Mouse (Mus musculus): Measurements from ENCODE around the gene Tmem54. TPM values are rescaled to one million over a fixed set of nuclear protein-coding genes. Genes with fewer than 3 reads are reported as not detected.

Tmem54 gene
- polyA plus RNA-seq, 1 experiment from 2014 or later = 8.5 TPM

- H3K9me3 ChIP-seq (ENCODE audit: control insufficient read depth, low read length) = no peaks in the 10 kb centered on the region
- H3K4me3 ChIP-seq (ENCODE audit: low read length) = no peak overlapping the region
- 88% methylated on average over 1 of the region's 1 CpGs for WGBS
- no peaks in the 10 kb centered on the region for H3K4me1 ChIP-seq (ENCODE audit: control insufficient read depth, insufficient read depth, low read length)
- H3K27me3 ChIP-seq (ENCODE audit: control insufficient read depth, insufficient read depth, low read length) = no peaks in the 10 kb centered on the region
- no peak for ATAC-seq (ENCODE audit: low FRiP score, low TSS enrichment)
- H3K36me3 ChIP-seq (ENCODE audit: control insufficient read depth, insufficient read depth, low read length) = peaks cover 55% of the 10 kb centered on the region
- H3K4me2 ChIP-seq (replicated peaks; ENCODE audit: low read depth, low read length) = no peak overlapping the region
- no peak overlapping the region for H3K9ac ChIP-seq (ENCODE audit: low read depth, low read length)
- H3K27ac ChIP-seq (ENCODE audit: low read depth, low read length) = no peak overlapping the region
These were observed 44.0 kb downstream of the Tmem54 start for GRCm38 (mm10) chr4:129149321-129149720.

- no peak overlapping the region for H3K9ac ChIP-seq (ENCODE audit: low read depth, low read length)
- no peaks in the 10 kb centered on the region for H3K9me3 ChIP-seq (ENCODE audit: control insufficient read depth, low read length)
- WGBS = 86% methylated on average over 4 of the region's 4 CpGs
- H3K27ac ChIP-seq (ENCODE audit: low read depth, low read length) = no peak overlapping the region; the same call in 1 of the 2 replicates
- H3K27me3 ChIP-seq (ENCODE audit: control insufficient read depth, insufficient read depth, low read length) = no peaks in the 10 kb centered on the region
- no peaks in the 10 kb centered on the region for H3K4me1 ChIP-seq (ENCODE audit: control insufficient read depth, insufficient read depth, low read length)
- peaks cover 73% of the 10 kb centered on the region for H3K36me3 ChIP-seq (ENCODE audit: control insufficient read depth, insufficient read depth, low read length)
- H3K4me3 ChIP-seq (ENCODE audit: low read length) = no peak overlapping the region
- H3K4me2 ChIP-seq (replicated peaks; ENCODE audit: low read depth, low read length) = no peak overlapping the region
- no peak for ATAC-seq (ENCODE audit: low FRiP score, low TSS enrichment)
These were observed 46.0 kb downstream of the Tmem54 start for GRCm38 (mm10) chr4:129151276-129151811.

GRCm38 (mm10) chr4:129157541-129157940, 52.2 kb downstream of the Tmem54 start:
- Histone ChIP-seq H3K27me3 (ENCODE audit: control insufficient read depth, insufficient read depth, low read length) (no peaks in the 10 kb centered on the region), H3K4me2 (replicated peaks; ENCODE audit: low read depth, low read length) (no peak overlapping the region), H3K9me3 (ENCODE audit: control insufficient read depth, low read length) (no peaks in the 10 kb centered on the region), H3K9ac (ENCODE audit: low read depth, low read length) (no peak overlapping the region), H3K27ac (ENCODE audit: low read depth, low read length) (no peak overlapping the region), H3K36me3 (ENCODE audit: control insufficient read depth, insufficient read depth, low read length) (peaks cover 59% of the 10 kb centered on the region), H3K4me3 (ENCODE audit: low read length) (no peak overlapping the region), H3K4me1 (ENCODE audit: control insufficient read depth, insufficient read depth, low read length) (no peaks in the 10 kb centered on the region)
- ATAC-seq (ENCODE audit: low FRiP score, low TSS enrichment) = no peak
- 89% methylated on average over 5 of the region's 5 CpGs for WGBS

GRCm38 (mm10) chr4:129158549-129158948, 53.2 kb downstream of the Tmem54 start:
- H3K9ac ChIP-seq (ENCODE audit: low read depth, low read length) = no peak overlapping the region
- no peak overlapping the region for H3K4me2 ChIP-seq (replicated peaks; ENCODE audit: low read depth, low read length)
- no peak overlapping the region for H3K27ac ChIP-seq (ENCODE audit: low read depth, low read length)
- H3K4me3 ChIP-seq (ENCODE audit: low read length) = no peak overlapping the region
- H3K4me1 ChIP-seq (ENCODE audit: control insufficient read depth, insufficient read depth, low read length) = no peaks in the 10 kb centered on the region
- no peaks in the 10 kb centered on the region for H3K9me3 ChIP-seq (ENCODE audit: control insufficient read depth, low read length)
- ATAC-seq (ENCODE audit: low FRiP score, low TSS enrichment) = no peak
- 72% methylated on average over 3 of the region's 3 CpGs for whole genome bisulfite sequencing
- H3K36me3 ChIP-seq (ENCODE audit: control insufficient read depth, insufficient read depth, low read length) = peaks cover 53% of the 10 kb centered on the region
- no peaks in the 10 kb centered on the region for H3K27me3 ChIP-seq (ENCODE audit: control insufficient read depth, insufficient read depth, low read length)

GRCm38 (mm10) chr4:129161076-129161475, 55.7 kb downstream of the Tmem54 start:
- no peak for ATAC-seq (ENCODE audit: low FRiP score, low TSS enrichment)
- H3K36me3 ChIP-seq (ENCODE audit: control insufficient read depth, insufficient read depth, low read length) = peaks cover 45% of the 10 kb centered on the region

More at GRCm38 (mm10) chr4:129161076-129161475, 55.7 kb downstream of the Tmem54 start:
- H3K9ac ChIP-seq (ENCODE audit: low read depth, low read length) = no peak overlapping the region
- no peak overlapping the region for H3K4me3 ChIP-seq (ENCODE audit: low read length)
- no peaks in the 10 kb centered on the region for H3K27me3 ChIP-seq (ENCODE audit: control insufficient read depth, insufficient read depth, low read length)
- no peak overlapping the region for H3K27ac ChIP-seq (ENCODE audit: low read depth, low read length)
- 91% methylated on average over 1 of the region's 1 CpGs for WGBS
- no peak overlapping the region for H3K4me2 ChIP-seq (replicated peaks; ENCODE audit: low read depth, low read length)
- no peaks in the 10 kb centered on the region for H3K4me1 ChIP-seq (ENCODE audit: control insufficient read depth, insufficient read depth, low read length)
- H3K9me3 ChIP-seq (ENCODE audit: control insufficient read depth, low read length) = no peaks in the 10 kb centered on the region; the same call in 1 of the 2 replicates

Other genes with a start within 250 kb of the Tmem54 start
- gene Trim62, start 222.0 kb upstream of the Tmem54 start, polyA plus RNA-seq (2014; fragmentation: Nextera tagmentation; extraction: Ambion mirVana) = 7.3 and 11.0 TPM in 2 replicates
- gene Azin2, start 143.1 kb upstream of the Tmem54 start, polyA plus RNA-seq (2014; fragmentation: Nextera tagmentation; extraction: Ambion mirVana) = 16.0 and 17.0 TPM in 2 replicates
- 152 and 171 TPM in 2 replicates for gene Ak2, start 113.6 kb upstream of the Tmem54 start, polyA plus RNA-seq (2014; fragmentation: Nextera tagmentation; extraction: Ambion mirVana)
- gene Rnf19b, start 47.3 kb upstream of the Tmem54 start, polyA plus RNA-seq (2014; fragmentation: Nextera tagmentation; extraction: Ambion mirVana) = 6.0 and 7.6 TPM in 2 replicates
- gene Hpca, start 16.5 kb downstream of the Tmem54 start, polyA plus RNA-seq (2014; fragmentation: Nextera tagmentation; extraction: Ambion mirVana) = 0.83 TPM in 2 replicates
- gene Fndc5, start 31.5 kb downstream of the Tmem54 start, polyA plus RNA-seq (2014; fragmentation: Nextera tagmentation; extraction: Ambion mirVana) = 4.3 and 5.7 TPM in 2 replicates
- 17.3 and 28.9 TPM in 2 replicates for gene S100pbp, start 84.2 kb downstream of the Tmem54 start, polyA plus RNA-seq (2014; fragmentation: Nextera tagmentation; extraction: Ambion mirVana)
- 68.4 and 92.6 TPM in 2 replicates for gene Yars, start 84.2 kb downstream of the Tmem54 start, polyA plus RNA-seq (2014; fragmentation: Nextera tagmentation; extraction: Ambion mirVana)
- 7.3 and 7.8 TPM in 2 replicates for gene C77080, start 155.9 kb downstream of the Tmem54 start, polyA plus RNA-seq (2014; fragmentation: Nextera tagmentation; extraction: Ambion mirVana)
- gene Sync, start 182.1 kb downstream of the Tmem54 start, polyA plus RNA-seq (2014; fragmentation: Nextera tagmentation; extraction: Ambion mirVana) = 0.63 and 0.84 TPM in 2 replicates
- gene Rbbp4, start 229.8 kb downstream of the Tmem54 start, polyA plus RNA-seq (2014; fragmentation: Nextera tagmentation; extraction: Ambion mirVana) = 421 and 437 TPM in 2 replicates
- 50.2 and 70.1 TPM in 2 replicates for gene Zbtb8os, start 230.1 kb downstream of the Tmem54 start, polyA plus RNA-seq (2014; fragmentation: Nextera tagmentation; extraction: Ambion mirVana)